Mouse (Mus musculus) liver, embryonic 11.5 days (tissue): ENCODE data around the gene Rpusd3. TPM values are rescaled to one million over a fixed set of nuclear protein-coding genes. Genes with fewer than 3 reads are reported as not detected.

Source experiments
- ATAC-seq: fragments of 200-750 bp; cut with Nextera tagmentation; replicated peaks from 2 replicates; pipeline ENCODE4 v1.8.0; 2017; ENCODE audit warnings: moderate number of reproducible peaks, mild to moderate bottlenecking, moderate TSS enrichment, moderate library complexity; ENCODE audit not compliant: low FRiP score
- DNase-seq: peaks from one replicate; pipeline ENCODE4 v3.0.0-alpha.2; 2017; ENCODE audit warnings: low spot score
- H3K27ac ChIP-seq: fragments of 300-500 bp; sonication (generic); 2 replicates; pipeline ENCODE4 v1.5.1; 2014; ENCODE audit warnings: mild to moderate bottlenecking, low read depth, low read length, control low read depth
- H3K27me3 ChIP-seq: fragments of 300-500 bp; sonication (generic); replicated peaks from 2 replicates; pipeline ENCODE4 v1.6.1; 2014; ENCODE audit warnings: low read length, mixed read lengths; ENCODE audit not compliant: control insufficient read depth, insufficient read depth
- H3K36me3 ChIP-seq: fragments of 300-500 bp; sonication (generic); 2 replicates; pipeline ENCODE4 v1.6.1; 2014; ENCODE audit warnings: mild to moderate bottlenecking, low read length, moderate library complexity, mixed read lengths; ENCODE audit not compliant: control insufficient read depth, insufficient read depth
- H3K4me1 ChIP-seq: fragments of 300-500 bp; sonication (generic); replicated peaks from 2 replicates; pipeline ENCODE4 v1.6.1; 2014; ENCODE audit warnings: low read length, mixed read lengths; ENCODE audit not compliant: control insufficient read depth, insufficient read depth
- H3K4me2 ChIP-seq: fragments of 300-500 bp; sonication (generic); 2 replicates; pipeline ENCODE4 v1.6.1; 2014; ENCODE audit warnings: mild to moderate bottlenecking, control low read depth, moderate library complexity
- H3K4me3 ChIP-seq: fragments of 300-500 bp; sonication (generic); 2 replicates; pipeline ENCODE4 v1.5.1; 2014; ENCODE audit warnings: low read depth, low read length, control low read depth
- H3K9ac ChIP-seq: fragments of 300-500 bp; sonication (generic); 2 replicates; pipeline ENCODE4 v1.6.1; 2014; ENCODE audit warnings: low read depth, low read length, control low read depth
- H3K9me3 ChIP-seq: fragments of 300-500 bp; sonication (generic); 2 replicates; pipeline ENCODE4 v1.6.1; 2016; ENCODE audit warnings: low read length, inconsistent platforms, mixed read lengths; ENCODE audit not compliant: control insufficient read depth
- WGBS: fragments of 180-500 bp; shearing (Covaris S2); extraction: QIAGEN DNeasy Blood & Tissue Kit; methylation state at CpG from one replicate; pipeline ENCODE4 v1.1.7; 2014; 5-methylcytosine and 5-hydroxymethylcytosine counted together
- polyA plus RNA-seq: library from polyadenylated mRNA; unstranded; fragments of >200 nt; fragmentation: Nextera tagmentation; extraction: Ambion mirVana; gene quantifications from 2 replicates; pipeline ENCODE4 v1.2.1, GENCODE M21; 2014

The Rpusd3 gene
- polyA plus RNA-seq = 27.4 and 32.1 TPM in 2 replicates

GRCm38 (mm10) chr6:113419199-113419587, at the start of gene Rpusd3:
TSS of gene Rpusd3 (minus strand) at chr6:113419340.
- H3K9me3 ChIP-seq = no peaks in the 10 kb centered on the region
- H3K27me3 ChIP-seq = no peaks in the 10 kb centered on the region
- DNase-seq (peak; percentile 90), ATAC-seq (peak; percentile 97)
- WGBS = under 1% methylated on average over 25 of the region's 25 CpGs
- peak within 1 kb of the TSS; percentile 78 for H3K4me3 ChIP-seq
- H3K4me1 ChIP-seq = peaks cover 13% of the 10 kb centered on the region
- no peaks in the 10 kb centered on the region; the same call in 1 of the 2 replicates for H3K36me3 ChIP-seq
- peak within 1 kb of the TSS; percentile 90 for H3K9ac ChIP-seq
- peak within 1 kb of the TSS; percentile 99 for H3K4me2 ChIP-seq
- H3K27ac ChIP-seq = peak within 1 kb of the TSS; percentile 38; the same call in 1 of the 2 replicates

GRCm38 (mm10) chr6:113468512-113468911, 49.4 kb upstream of the Rpusd3 start:
- Histone ChIP-seq H3K9me3 (no peaks in the 10 kb centered on the region), H3K4me3 (no peak overlapping the region), H3K36me3 (no peaks in the 10 kb centered on the region), H3K9ac (no peak overlapping the region), H3K27ac (no peak overlapping the region), H3K27me3 (peaks cover 26% of the 10 kb centered on the region), H3K4me1 (peaks cover 11% of the 10 kb centered on the region), H3K4me2 (no peak overlapping the region)
- ATAC-seq = no peak
- 68% methylated on average over 3 of the region's 3 CpGs for WGBS
- DNase-seq = no peak

GRCm38 (mm10) chr6:113465602-113466001, 46.5 kb upstream of the Rpusd3 start:
- DNase-seq = no peak
- ATAC-seq = no peak
- Histone ChIP-seq H3K4me1 (peaks cover 8% of the 10 kb centered on the region), H3K4me3 (no peak overlapping the region), H3K4me2 (no peak overlapping the region), H3K27ac (no peak overlapping the region), H3K36me3 (no peaks in the 10 kb centered on the region), H3K9ac (no peak overlapping the region), H3K9me3 (no peaks in the 10 kb centered on the region), H3K27me3 (peaks cover 10% of the 10 kb centered on the region)
- WGBS = 56% methylated on average over 5 of the region's 5 CpGs

- H3K36me3 ChIP-seq = no peaks in the 10 kb centered on the region
- no peak for ATAC-seq
- no peak overlapping the region for H3K4me3 ChIP-seq
- DNase-seq = no peak
- no peaks in the 10 kb centered on the region for H3K9me3 ChIP-seq
- no peak overlapping the region for H3K27ac ChIP-seq
- no peak overlapping the region for H3K4me2 ChIP-seq
- H3K4me1 ChIP-seq = peaks cover under 1% of the 10 kb centered on the region; the same call in 1 of the 2 replicates
- 63% methylated on average over 7 of the region's 7 CpGs for WGBS
- H3K27me3 ChIP-seq = no peaks in the 10 kb centered on the region
- H3K9ac ChIP-seq = no peak overlapping the region
Observed at GRCm38 (mm10) chr6:113464040-113464439, 44.9 kb upstream of the Rpusd3 start.

- 58% methylated on average over 10 of the region's 10 CpGs for WGBS
- Histone ChIP-seq H3K27me3 (no peaks in the 10 kb centered on the region), H3K36me3 (no peaks in the 10 kb centered on the region), H3K4me3 (no peak overlapping the region), H3K4me2 (no peak overlapping the region), H3K27ac (no peak overlapping the region), H3K4me1 (0 out of 2 replicates have a peak, but pooled peaks cover 2% of the 10 kb centered on the region), H3K9me3 (no peaks in the 10 kb centered on the region), H3K9ac (no peak overlapping the region)
- ATAC-seq (no peak), DNase-seq (no peak)
Observed at GRCm38 (mm10) chr6:113458635-113459034, 39.5 kb upstream of the Rpusd3 start.

- no peak within 1 kb of the TSS for H3K4me2 ChIP-seq
- no peak for DNase-seq
- H3K4me3 ChIP-seq = no peak within 1 kb of the TSS
- 31% methylated on average over 10 of the region's 10 CpGs for WGBS
- H3K9ac ChIP-seq = no peak within 1 kb of the TSS
- no peaks in the 10 kb centered on the region for H3K36me3 ChIP-seq
- no peak within 1 kb of the TSS for H3K27ac ChIP-seq
- 0 out of 2 replicates have a peak, but pooled peaks cover 2% of the 10 kb centered on the region for H3K4me1 ChIP-seq
- ATAC-seq = no peak
- no peaks in the 10 kb centered on the region for H3K27me3 ChIP-seq
- no peaks in the 10 kb centered on the region for H3K9me3 ChIP-seq
Observed at GRCm38 (mm10) chr6:113457952-113458534, 38.9 kb upstream of the Rpusd3 start, which contains the start of gene Il17re. TSS of gene Il17re (plus strand) at chr6:113458484.

GRCm38 (mm10) chr6:113455007-113455406, 35.9 kb upstream of the Rpusd3 start:
- Histone ChIP-seq H3K27ac (no peak overlapping the region), H3K4me3 (no peak overlapping the region), H3K9ac (no peak overlapping the region), H3K36me3 (no peaks in the 10 kb centered on the region), H3K9me3 (no peaks in the 10 kb centered on the region), H3K27me3 (no peaks in the 10 kb centered on the region), H3K4me1 (0 out of 2 replicates have a peak, but pooled peaks cover 2% of the 10 kb centered on the region), H3K4me2 (no peak overlapping the region)
- 48% methylated on average over 5 of the region's 5 CpGs for WGBS
- DNase-seq = no peak
- ATAC-seq = no peak

- Histone ChIP-seq H3K9ac (no peak overlapping the region), H3K4me3 (no peak overlapping the region), H3K27ac (no peak overlapping the region), H3K4me2 (no peak overlapping the region), H3K9me3 (no peaks in the 10 kb centered on the region), H3K27me3 (no peaks in the 10 kb centered on the region), H3K4me1 (no peaks in the 10 kb centered on the region), H3K36me3 (peaks cover 19% of the 10 kb centered on the region)
- no peak for ATAC-seq
- DNase-seq = no peak
- WGBS = 76% methylated on average over 2 of the region's 2 CpGs
Observed at GRCm38 (mm10) chr6:113451839-113452238, 32.7 kb upstream of the Rpusd3 start.

- Histone ChIP-seq H3K4me3 (no peak overlapping the region), H3K9ac (no peak overlapping the region), H3K27ac (no peak overlapping the region), H3K9me3 (no peaks in the 10 kb centered on the region), H3K27me3 (no peaks in the 10 kb centered on the region), H3K4me2 (no peak overlapping the region), H3K4me1 (peaks cover 6% of the 10 kb centered on the region; the same call in 1 of the 2 replicates), H3K36me3 (peaks cover 20% of the 10 kb centered on the region)
- ATAC-seq = no peak
- 94% methylated on average over 4 of the region's 4 CpGs for WGBS
- DNase-seq = no peak
Observed at GRCm38 (mm10) chr6:113447639-113448038, 28.5 kb upstream of the Rpusd3 start.
